In the genomic region with DNA sequence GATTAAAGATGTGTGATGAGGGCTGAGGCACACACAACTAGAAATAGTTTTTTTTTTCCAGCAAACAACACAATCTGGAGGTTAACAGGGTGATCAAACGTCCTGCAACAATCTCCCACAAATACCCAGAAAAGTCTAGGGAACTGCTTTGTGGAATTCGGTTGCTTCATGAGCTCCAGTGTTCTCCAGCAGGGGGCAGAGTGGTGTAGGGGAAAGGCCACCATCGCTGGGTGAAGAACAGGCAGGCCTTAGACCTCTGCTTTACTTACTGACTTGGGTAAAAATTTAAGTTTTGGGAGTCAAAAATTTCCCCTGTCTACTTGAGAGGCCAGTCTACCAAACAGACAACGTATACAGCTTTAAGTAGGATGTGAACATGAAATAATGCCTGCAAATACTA, we compare ENCODE assay signal across 9 mouse cellular contexts. TPM values are rescaled to one million over a fixed set of nuclear protein-coding genes. Genes with fewer than 3 reads are reported as not detected.
DNase-seq lines count a peak whose midpoint lies in the region; ATAC-seq and TF ChIP-seq lines count a peak whose summit lies in the region.
"Had no signal": no experiment of that assay in that cellular context is flagged by ENCODE, and none has a peak within 500 bp of the region (broad histone marks: within the 10 kb centered on the region; RNA-seq: fewer than 3 reads in every experiment).

No protein-coding gene starts in this region.

- no peak for TF ChIP-seq POLR2A in cortical plate, adult 2 months (IDR thresholded peaks at IDR 0.05; ENCODE audit: extremely low read depth, insufficient read depth, low read length)

- 9% methylated on average over 4 of the region's 4 CpGs for WGBS in intestine, postnatal 0 days
- 11% methylated on average over 4 of the region's 4 CpGs for WGBS in intestine, embryonic 16.5 days
- WGBS in heart, postnatal 0 days = 8% methylated on average over 4 of the region's 4 CpGs
- 12% methylated on average over 4 of the region's 4 CpGs for WGBS in neural tube, embryonic 11.5 days

- TF ChIP-seq EP300 in heart, postnatal 0 days (IDR thresholded peaks at IDR 0.05; ENCODE audit: low read depth) = no peak

- H3K4me1 ChIP-seq in intestine, postnatal 0 days (replicated peaks; ENCODE audit: control insufficient read depth, insufficient read depth, low read length) = no peaks in the 10 kb centered on the region
- H3K4me1 ChIP-seq in intestine, embryonic 16.5 days (ENCODE audit: control insufficient read depth, insufficient read depth, low read length) = no peaks in the 10 kb centered on the region
- H3K4me1 ChIP-seq in cortical plate, adult 2 months (ENCODE audit: control insufficient read depth, insufficient read depth, low read length) = no peaks in the 10 kb centered on the region
- no peaks in the 10 kb centered on the region for H3K4me1 ChIP-seq in heart, postnatal 0 days (ENCODE audit: control insufficient read depth, insufficient read depth)
- no peaks in the 10 kb centered on the region for H3K4me1 ChIP-seq in neural tube, embryonic 11.5 days (ENCODE audit: control insufficient read depth, insufficient read depth, low read length)
- H3K4me1 ChIP-seq: liver, embryonic 15.5 days had no signal

- ATAC-seq in intestine, postnatal 0 days = no peak
- no peak for ATAC-seq in intestine, embryonic 16.5 days
- ATAC-seq in activated CD4-positive, CD25-positive, alpha-beta regulatory T cell, adult 4 months = peak; percentile 73
- ATAC-seq in heart, postnatal 0 days (ENCODE audit: insufficient read depth, low read depth) = peak; percentile 66
- ATAC-seq in neural tube, embryonic 11.5 days (ENCODE audit: insufficient read depth, low FRiP score, low TSS enrichment) = no peak

- no peak overlapping the region for H3K27ac ChIP-seq in intestine, postnatal 0 days (ENCODE audit: low read depth, low read length)
- no peak overlapping the region for H3K27ac ChIP-seq in intestine, embryonic 16.5 days (ENCODE audit: low read length)
- no peak overlapping the region for H3K27ac ChIP-seq in cortical plate, adult 2 months (ENCODE audit: insufficient read depth, low read length)
- H3K27ac ChIP-seq in heart, postnatal 0 days (ENCODE audit: low read depth) = no peak overlapping the region
- no peak overlapping the region for H3K27ac ChIP-seq in neural tube, embryonic 11.5 days (ENCODE audit: low read depth, low read length)
- H3K27ac ChIP-seq: liver, embryonic 15.5 days had no signal

- peak; percentile 71 for DNase-seq in heart, postnatal 0 days (ENCODE audit: low spot score)
- peak; percentile 63 to 66 for DNase-seq in left cerebral cortex, postnatal 36 days (ENCODE audit: low spot score in 2 of 2)
- peak; percentile 78 for DNase-seq in neural tube, embryonic 11.5 days (ENCODE audit: low spot score)
- peak; percentile 92 for DNase-seq in testis, postnatal 10 days (ENCODE audit: low spot score)

- peak; percentile 89 for TF ChIP-seq CTCF in intestine, postnatal 0 days (IDR thresholded peaks at IDR 0.05; ENCODE audit: low read depth)
- peak; percentile 87 for TF ChIP-seq CTCF in cortical plate, adult 2 months (IDR thresholded peaks at IDR 0.05; ENCODE audit: extremely low read depth, insufficient read depth, low read length)
- TF ChIP-seq CTCF in heart, postnatal 0 days (IDR thresholded peaks at IDR 0.05; ENCODE audit: low read depth) = peak; percentile 92

- H3K4me2 ChIP-seq in intestine, postnatal 0 days (replicated peaks; ENCODE audit: low read depth) = no peak overlapping the region
- no peak overlapping the region for H3K4me2 ChIP-seq in intestine, embryonic 16.5 days (ENCODE audit: low read depth, low read length)
- H3K4me2 ChIP-seq in heart, postnatal 0 days (ENCODE audit: low read depth, low read length) = no peak overlapping the region
- H3K4me2 ChIP-seq in neural tube, embryonic 11.5 days (ENCODE audit: low read depth) = no peak overlapping the region
- H3K4me2 ChIP-seq: liver, embryonic 15.5 days had no signal

- H3K9me3 ChIP-seq in intestine, postnatal 0 days (ENCODE audit: control insufficient read depth) = no peaks in the 10 kb centered on the region
- H3K9me3 ChIP-seq in intestine, embryonic 16.5 days (ENCODE audit: control insufficient read depth, low read length) = no peaks in the 10 kb centered on the region
- H3K9me3 ChIP-seq in heart, postnatal 0 days (replicated peaks; ENCODE audit: control insufficient read depth, low read length) = no peaks in the 10 kb centered on the region
- H3K9me3 ChIP-seq in neural tube, embryonic 11.5 days (ENCODE audit: control insufficient read depth, low read length) = no peaks in the 10 kb centered on the region
- H3K9me3 ChIP-seq: liver, embryonic 15.5 days had no signal

- no peak overlapping the region for H3K9ac ChIP-seq in intestine, postnatal 0 days (ENCODE audit: low read depth, low read length)
- no peak overlapping the region for H3K9ac ChIP-seq in intestine, embryonic 16.5 days (ENCODE audit: low read depth, low read length)
- no peak overlapping the region for H3K9ac ChIP-seq in heart, postnatal 0 days (replicated peaks; ENCODE audit: low read depth, low read length)
- no peak overlapping the region for H3K9ac ChIP-seq in neural tube, embryonic 11.5 days (ENCODE audit: low read length)
- H3K9ac ChIP-seq: liver, embryonic 15.5 days had no signal

- no peaks in the 10 kb centered on the region for H3K36me3 ChIP-seq in intestine, postnatal 0 days (ENCODE audit: control insufficient read depth, insufficient read depth)
- no peaks in the 10 kb centered on the region for H3K36me3 ChIP-seq in intestine, embryonic 16.5 days (ENCODE audit: control insufficient read depth, insufficient read depth, low read length)
- no peaks in the 10 kb centered on the region for H3K36me3 ChIP-seq in heart, postnatal 0 days (replicated peaks; ENCODE audit: control insufficient read depth, insufficient read depth, low read length)
- no peaks in the 10 kb centered on the region for H3K36me3 ChIP-seq in neural tube, embryonic 11.5 days (ENCODE audit: control insufficient read depth, insufficient read depth, low read length)
- H3K36me3 ChIP-seq: liver, embryonic 15.5 days had no signal

- H3K4me3 ChIP-seq in intestine, postnatal 0 days (ENCODE audit: low read depth, low read length) = no peak overlapping the region
- no peak overlapping the region for H3K4me3 ChIP-seq in intestine, embryonic 16.5 days (ENCODE audit: low read length)
- no peak overlapping the region for H3K4me3 ChIP-seq in cortical plate, adult 2 months (ENCODE audit: insufficient read depth, low read length)
- no peak overlapping the region for H3K4me3 ChIP-seq in heart, postnatal 0 days (ENCODE audit: low read depth, low read length)
- no peak overlapping the region for H3K4me3 ChIP-seq in neural tube, embryonic 11.5 days (ENCODE audit: low read depth, low read length)
- H3K4me3 ChIP-seq: liver, embryonic 15.5 days had no signal

- H3K27me3 ChIP-seq in intestine, postnatal 0 days (replicated peaks; ENCODE audit: control insufficient read depth, insufficient read depth, low read length) = no peaks in the 10 kb centered on the region
- no peaks in the 10 kb centered on the region for H3K27me3 ChIP-seq in intestine, embryonic 16.5 days (replicated peaks; ENCODE audit: control insufficient read depth, insufficient read depth, low read length)
- no peaks in the 10 kb centered on the region for H3K27me3 ChIP-seq in heart, postnatal 0 days (ENCODE audit: control insufficient read depth, insufficient read depth, low read length)
- H3K27me3 ChIP-seq in neural tube, embryonic 11.5 days (ENCODE audit: control insufficient read depth, insufficient read depth, low read length) = no peaks in the 10 kb centered on the region
- H3K27me3 ChIP-seq: liver, embryonic 15.5 days had no signal

- intact Hi-C loops in left cerebral cortex, postnatal 36 days (cut with DNase I) = loop anchor here (5.0 kb wide), 2 partner anchors 218 to 323 kb away; a partner anchor contains a TSS

RNA-seq across cellular contexts. Expression of a gene that starts 8.2 kb away (rescaled TPM):
- polyA plus RNA-seq in intestine, postnatal 0 days (2015; fragmentation: Nextera tagmentation; extraction: Ambion mirVana) = 11.2 and 12.1 TPM in 2 replicates
- 12.4 and 12.5 TPM in 2 replicates for polyA plus RNA-seq in intestine, embryonic 16.5 days (2015; fragmentation: Nextera tagmentation; extraction: Ambion mirVana)
- polyA plus RNA-seq in activated CD4-positive, CD25-positive, alpha-beta regulatory T cell, adult 4 months (2017; shearing (Covaris generic)) = 10 to 100 TPM; 11.2 TPM
- 32.8 and 33.3 TPM in 2 replicates for polyA plus RNA-seq in cortical plate, adult 2 months (2012; rRNA removed)
- total RNA-seq in heart, postnatal 0 days (2014; rRNA removed; ENCODE audit: low replicate concordance) = 8.2 and 10.8 TPM in 2 replicates
- 7.3 and 8.5 TPM in 2 replicates for polyA plus RNA-seq in heart, postnatal 0 days (2015; fragmentation: Nextera tagmentation; extraction: Ambion mirVana)
- total RNA-seq in left cerebral cortex, postnatal 36 days (2021) = 10 to 100 TPM; 37.9 to 38.3 TPM
- 15.0 and 15.5 TPM in 2 replicates for polyA plus RNA-seq in neural tube, embryonic 11.5 days (2014; fragmentation: Nextera tagmentation; extraction: Ambion mirVana)

RNA-seq across cellular contexts. Expression of a gene that starts 39.1 kb away (rescaled TPM):
- 10.5 and 11.2 TPM in 2 replicates for polyA plus RNA-seq in intestine, postnatal 0 days (2015; fragmentation: Nextera tagmentation; extraction: Ambion mirVana)
- 52.3 and 60.5 TPM in 2 replicates for polyA plus RNA-seq in intestine, embryonic 16.5 days (2015; fragmentation: Nextera tagmentation; extraction: Ambion mirVana)
- polyA plus RNA-seq in activated CD4-positive, CD25-positive, alpha-beta regulatory T cell, adult 4 months (2017; shearing (Covaris generic)) = not detected
- not detected in 2 replicates for polyA plus RNA-seq in cortical plate, adult 2 months (2012; rRNA removed)
- total RNA-seq in heart, postnatal 0 days (2014; rRNA removed; ENCODE audit: low replicate concordance) = not detected in 2 replicates
- not detected in 2 replicates for polyA plus RNA-seq in heart, postnatal 0 days (2015; fragmentation: Nextera tagmentation; extraction: Ambion mirVana)
- not detected for total RNA-seq in left cerebral cortex, postnatal 36 days (2021)
- not detected in 2 replicates for polyA plus RNA-seq in neural tube, embryonic 11.5 days (2014; fragmentation: Nextera tagmentation; extraction: Ambion mirVana)

RNA-seq across cellular contexts. Expression of a gene that starts 45.9 kb away (rescaled TPM):
- 93.2 and 103 TPM in 2 replicates for polyA plus RNA-seq in intestine, postnatal 0 days (2015; fragmentation: Nextera tagmentation; extraction: Ambion mirVana)
- 155 and 177 TPM in 2 replicates for polyA plus RNA-seq in intestine, embryonic 16.5 days (2015; fragmentation: Nextera tagmentation; extraction: Ambion mirVana)
- polyA plus RNA-seq in activated CD4-positive, CD25-positive, alpha-beta regulatory T cell, adult 4 months (2017; shearing (Covaris generic)) = 10 to 100 TPM; 36.6 to 37.2 TPM
- 104 and 106 TPM in 2 replicates for polyA plus RNA-seq in cortical plate, adult 2 months (2012; rRNA removed)
- total RNA-seq in heart, postnatal 0 days (2014; rRNA removed; ENCODE audit: low replicate concordance) = 52.8 and 60.0 TPM in 2 replicates
- polyA plus RNA-seq in heart, postnatal 0 days (2015; fragmentation: Nextera tagmentation; extraction: Ambion mirVana) = 36.5 and 44.7 TPM in 2 replicates
- 10 to 100 TPM; 88.3 to 91.7 TPM for total RNA-seq in left cerebral cortex, postnatal 36 days (2021)
- polyA plus RNA-seq in neural tube, embryonic 11.5 days (2014; fragmentation: Nextera tagmentation; extraction: Ambion mirVana) = 164 and 165 TPM in 2 replicates

RNA-seq across cellular contexts. Expression of a gene that starts 47.9 kb away (rescaled TPM):
- 42.8 and 44.7 TPM in 2 replicates for polyA plus RNA-seq in intestine, postnatal 0 days (2015; fragmentation: Nextera tagmentation; extraction: Ambion mirVana)
- polyA plus RNA-seq in intestine, embryonic 16.5 days (2015; fragmentation: Nextera tagmentation; extraction: Ambion mirVana) = 73.5 and 85.9 TPM in 2 replicates
- polyA plus RNA-seq in activated CD4-positive, CD25-positive, alpha-beta regulatory T cell, adult 4 months (2017; shearing (Covaris generic)) = 10 to 100 TPM; 67.9 to 87.2 TPM
- polyA plus RNA-seq in cortical plate, adult 2 months (2012; rRNA removed) = 36.5 and 42.5 TPM in 2 replicates
- 13.4 and 14.0 TPM in 2 replicates for total RNA-seq in heart, postnatal 0 days (2014; rRNA removed; ENCODE audit: low replicate concordance)
- 33.0 and 34.3 TPM in 2 replicates for polyA plus RNA-seq in heart, postnatal 0 days (2015; fragmentation: Nextera tagmentation; extraction: Ambion mirVana)
- total RNA-seq in left cerebral cortex, postnatal 36 days (2021) = 10 to 100 TPM; 42.2 to 43.8 TPM
- 86.1 and 88.8 TPM in 2 replicates for polyA plus RNA-seq in neural tube, embryonic 11.5 days (2014; fragmentation: Nextera tagmentation; extraction: Ambion mirVana)

RNA-seq across cellular contexts. Expression of a gene that starts 48.1 kb away (rescaled TPM):
- 21.6 and 25.4 TPM in 2 replicates for polyA plus RNA-seq in intestine, postnatal 0 days (2015; fragmentation: Nextera tagmentation; extraction: Ambion mirVana)
- polyA plus RNA-seq in intestine, embryonic 16.5 days (2015; fragmentation: Nextera tagmentation; extraction: Ambion mirVana) = 32.4 and 32.8 TPM in 2 replicates
- 10 to 100 TPM; 10.8 to 11.4 TPM for polyA plus RNA-seq in activated CD4-positive, CD25-positive, alpha-beta regulatory T cell, adult 4 months (2017; shearing (Covaris generic))
- 33.0 and 36.8 TPM in 2 replicates for polyA plus RNA-seq in cortical plate, adult 2 months (2012; rRNA removed)
- total RNA-seq in heart, postnatal 0 days (2014; rRNA removed; ENCODE audit: low replicate concordance) = 35.2 and 39.3 TPM in 2 replicates
- polyA plus RNA-seq in heart, postnatal 0 days (2015; fragmentation: Nextera tagmentation; extraction: Ambion mirVana) = 21.7 and 22.0 TPM in 2 replicates
- 10 to 100 TPM; 27.2 to 27.8 TPM for total RNA-seq in left cerebral cortex, postnatal 36 days (2021)
- 42.4 and 42.8 TPM in 2 replicates for polyA plus RNA-seq in neural tube, embryonic 11.5 days (2014; fragmentation: Nextera tagmentation; extraction: Ambion mirVana)

Comparison
In these comparisons a context has a peak if more than half of its experiments do, and no peak if none do; other contexts are left out.
1. ATAC-seq: peak in activated CD4-positive, CD25-positive, alpha-beta regulatory T cell, adult 4 months (single experiment) and heart, postnatal 0 days (single experiment); none in intestine, postnatal 0 days (single experiment), intestine, embryonic 16.5 days (single experiment) and neural tube, embryonic 11.5 days (single experiment).
2. RNA of a gene that starts 39.1 kb away (polyA plus RNA-seq): 52.3 to 60.5 TPM in intestine, embryonic 16.5 days and 10.5 to 11.2 TPM in intestine, postnatal 0 days; not detected in activated CD4-positive, CD25-positive, alpha-beta regulatory T cell, adult 4 months, not detected in cortical plate, adult 2 months, not detected in heart, postnatal 0 days and not detected in neural tube, embryonic 11.5 days; every median in the first group is over 10 times any median in the second.
3. Peak in every context shown above with its lines, with median percentiles within 50 percentile points of each other: CTCF ChIP-seq and DNase-seq.